Mouse (Mus musculus) heart, embryonic 16.5 days (tissue): Measurements from ENCODE around the gene Trim3. TPM values are rescaled to one million over a fixed set of nuclear protein-coding genes. Genes with fewer than 3 reads are reported as not detected.

Source experiments
- ATAC-seq: fragments of 200-750 bp; cut with Nextera tagmentation; replicated peaks from 2 replicates; pipeline ENCODE4 v1.8.0; 2017; ENCODE audit warnings: moderate number of reproducible peaks; ENCODE audit not compliant: insufficient read depth, low FRiP score; ENCODE audit errors: extremely low read depth
- H3K27ac ChIP-seq: fragments of 300-500 bp; sonication (generic); 2 replicates; pipeline ENCODE4 v1.5.1; 2014; ENCODE audit warnings: mild to moderate bottlenecking, low read length, control low read depth, moderate library complexity
- H3K27me3 ChIP-seq: fragments of 300-500 bp; sonication (generic); 2 replicates; pipeline ENCODE4 v1.6.1; 2014; ENCODE audit warnings: low read length, mixed read lengths; ENCODE audit not compliant: control insufficient read depth, insufficient read depth
- H3K36me3 ChIP-seq: fragments of 300-500 bp; sonication (generic); 2 replicates; pipeline ENCODE4 v1.6.1; 2014; ENCODE audit not compliant: control insufficient read depth, insufficient read depth
- H3K4me1 ChIP-seq: fragments of 300-500 bp; sonication (generic); 2 replicates; pipeline ENCODE4 v1.6.1; 2014; ENCODE audit warnings: low read length, mixed read lengths; ENCODE audit not compliant: control insufficient read depth, insufficient read depth
- H3K4me2 ChIP-seq: fragments of 300-500 bp; sonication (generic); 2 replicates; pipeline ENCODE4 v1.6.1; 2014; ENCODE audit warnings: low read depth, mild to moderate bottlenecking, control low read depth, low read length
- H3K4me3 ChIP-seq: fragments of 300-500 bp; sonication (generic); 2 replicates; pipeline ENCODE4 v1.5.1; 2014; ENCODE audit warnings: mild to moderate bottlenecking, control low read depth, low read length
- H3K9ac ChIP-seq: fragments of 300-500 bp; sonication (generic); 2 replicates; pipeline ENCODE4 v1.6.1; 2014; ENCODE audit warnings: low read length, control low read depth
- H3K9me3 ChIP-seq: fragments of 300-500 bp; sonication (generic); replicated peaks from 2 replicates; pipeline ENCODE4 v1.6.1; 2016; ENCODE audit warnings: low read length; ENCODE audit not compliant: control insufficient read depth
- WGBS: fragments of 180-500 bp; shearing (Covaris S2); extraction: QIAGEN DNeasy Blood & Tissue Kit; methylation state at CpG from one replicate; pipeline ENCODE4 v1.1.7; 2014; 5-methylcytosine and 5-hydroxymethylcytosine counted together
- polyA plus RNA-seq: library from polyadenylated mRNA; unstranded; fragments of >200 nt; fragmentation: Nextera tagmentation; extraction: Ambion mirVana; gene quantifications from 2 replicates; pipeline ENCODE4 v1.2.1, GENCODE M21; 2015

The Trim3 gene
- polyA plus RNA-seq, result 32.9 and 35.7 TPM in 2 replicates

DNA sequence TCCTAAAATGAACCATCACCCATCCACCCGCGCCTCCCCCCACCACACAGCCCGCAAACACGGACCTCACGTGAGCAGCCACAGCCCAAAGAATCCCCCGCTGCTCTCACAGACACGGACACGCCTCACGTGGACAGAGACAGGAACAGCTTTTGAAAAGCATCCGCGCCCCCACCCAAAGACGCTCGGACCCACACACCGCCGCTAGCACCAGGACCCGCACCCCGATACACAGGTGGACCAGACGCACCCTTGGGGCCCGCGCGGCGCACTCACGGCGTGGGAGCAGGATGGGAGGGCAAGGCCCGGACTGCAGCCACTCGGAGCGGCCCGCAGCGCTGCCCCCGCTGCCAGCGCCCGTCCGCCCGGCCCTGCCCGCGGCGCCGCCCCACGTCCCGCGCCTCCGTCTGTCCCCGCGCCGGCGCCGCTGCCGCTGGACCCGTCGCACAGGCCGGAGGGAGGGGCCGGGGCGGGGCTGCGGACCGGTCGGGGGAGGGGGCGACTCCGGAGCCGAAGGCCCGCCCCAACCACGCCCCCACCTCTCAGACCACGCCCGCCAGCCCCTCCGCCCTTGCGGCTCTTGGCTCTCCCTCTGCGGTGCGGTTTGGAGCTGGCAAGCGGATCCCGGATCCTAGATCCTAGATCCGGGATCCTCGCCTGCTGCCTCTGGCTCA is at the start of gene Trim3:
Gene Trim3, minus strand, starts transcription at position 445 of the 674 bp plus-strand sequence.
- Histone ChIP-seq H3K9me3 (no peaks in the 10 kb centered on the region), H3K4me3 (peak within 1 kb of the TSS; percentile 90), H3K4me1 (peaks cover 34% of the 10 kb centered on the region), H3K27me3 (no peaks in the 10 kb centered on the region), H3K9ac (peak within 1 kb of the TSS; percentile 95), H3K4me2 (peak within 1 kb of the TSS; percentile 93), H3K27ac (peak within 1 kb of the TSS; percentile 74), H3K36me3 (peaks cover 25% of the 10 kb centered on the region)
- WGBS, result under 1% methylated on average over 68 of the region's 71 CpGs
- ATAC-seq, result peak; percentile 93

GRCm38 (mm10) chr7:105650639-105651435 is 17.5 kb upstream of the Trim3 start, which contains the start of gene Dnhd1:
TSS of gene Dnhd1 (plus strand) at chr7:105650827.
- 2% methylated on average over 17 of the region's 17 CpGs for WGBS
- H3K27ac ChIP-seq, result peak within 1 kb of the TSS; percentile 60; the same call in 1 of the 2 replicates
- peak; percentile 95 for ATAC-seq
- no peaks in the 10 kb centered on the region for H3K27me3 ChIP-seq
- 0 out of 2 replicates have a peak, but pooled peaks cover 2% of the 10 kb centered on the region for H3K4me1 ChIP-seq
- peak within 1 kb of the TSS; percentile 96 for H3K4me2 ChIP-seq
- H3K9me3 ChIP-seq, result no peaks in the 10 kb centered on the region
- H3K4me3 ChIP-seq, result peak within 1 kb of the TSS; percentile 56
- H3K9ac ChIP-seq, result peak within 1 kb of the TSS; percentile 69
- no peaks in the 10 kb centered on the region for H3K36me3 ChIP-seq

DNA sequence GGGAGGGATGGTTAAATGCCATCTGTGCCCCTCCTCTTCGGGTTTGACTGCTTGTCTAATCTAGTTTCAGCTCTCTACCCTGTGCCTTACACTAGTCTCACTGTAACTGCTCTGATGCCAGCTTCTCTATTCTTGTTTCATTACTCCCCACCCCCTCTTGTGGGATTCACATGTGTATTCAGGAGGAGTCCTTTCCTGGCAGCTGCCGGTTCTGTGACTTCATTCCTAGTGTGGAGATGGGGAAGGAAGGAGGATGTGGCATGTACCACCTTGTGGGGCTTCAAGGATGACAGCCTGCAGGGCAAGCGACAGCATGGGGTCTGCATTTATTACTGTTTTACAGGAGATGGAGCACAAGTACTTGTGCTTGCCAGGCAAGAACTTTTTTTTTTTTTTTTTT is 8.6 kb upstream of the Trim3 start:
- H3K27me3 ChIP-seq, result no peaks in the 10 kb centered on the region
- peak overlapping the region; percentile 1; the same call in 1 of the 2 replicates for H3K27ac ChIP-seq
- no peak for ATAC-seq
- peaks cover 19% of the 10 kb centered on the region for H3K36me3 ChIP-seq
- 61% methylated on average over 3 of the region's 3 CpGs for WGBS
- peak overlapping the region; percentile 98 for H3K4me2 ChIP-seq
- H3K9ac ChIP-seq, result no peak overlapping the region
- H3K4me1 ChIP-seq, result peaks cover 20% of the 10 kb centered on the region
- H3K4me3 ChIP-seq, result no peak overlapping the region
- no peaks in the 10 kb centered on the region for H3K9me3 ChIP-seq

DNA sequence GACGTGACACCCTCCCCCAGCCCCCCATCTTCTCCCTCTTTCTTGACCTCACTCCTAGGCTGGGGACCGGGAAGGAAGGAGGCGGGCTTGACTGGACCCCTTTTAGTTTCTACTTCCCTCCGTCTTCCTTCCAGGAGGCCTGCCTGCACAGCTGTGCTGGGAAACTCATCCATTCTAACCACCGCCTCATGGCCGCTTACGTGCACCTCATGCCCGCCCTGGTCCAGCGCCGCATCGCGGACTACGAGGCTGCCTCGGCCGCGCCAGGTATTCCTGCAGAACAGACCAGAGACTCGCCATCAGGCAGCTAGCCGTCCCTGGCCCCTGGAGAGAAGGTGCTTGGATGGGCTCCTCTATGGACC is 7.5 kb upstream of the Trim3 start:
- ATAC-seq, result peak; percentile 19
- Histone ChIP-seq H3K27me3 (no peaks in the 10 kb centered on the region), H3K27ac (peak overlapping the region; percentile 94), H3K36me3 (peaks cover 29% of the 10 kb centered on the region), H3K4me3 (peak overlapping the region; percentile 81), H3K4me2 (peak overlapping the region; percentile 98), H3K9me3 (no peaks in the 10 kb centered on the region), H3K4me1 (peaks cover 20% of the 10 kb centered on the region), H3K9ac (peak overlapping the region; percentile 91)
- 0% methylated on average over 18 of the region's 18 CpGs for WGBS

DNA sequence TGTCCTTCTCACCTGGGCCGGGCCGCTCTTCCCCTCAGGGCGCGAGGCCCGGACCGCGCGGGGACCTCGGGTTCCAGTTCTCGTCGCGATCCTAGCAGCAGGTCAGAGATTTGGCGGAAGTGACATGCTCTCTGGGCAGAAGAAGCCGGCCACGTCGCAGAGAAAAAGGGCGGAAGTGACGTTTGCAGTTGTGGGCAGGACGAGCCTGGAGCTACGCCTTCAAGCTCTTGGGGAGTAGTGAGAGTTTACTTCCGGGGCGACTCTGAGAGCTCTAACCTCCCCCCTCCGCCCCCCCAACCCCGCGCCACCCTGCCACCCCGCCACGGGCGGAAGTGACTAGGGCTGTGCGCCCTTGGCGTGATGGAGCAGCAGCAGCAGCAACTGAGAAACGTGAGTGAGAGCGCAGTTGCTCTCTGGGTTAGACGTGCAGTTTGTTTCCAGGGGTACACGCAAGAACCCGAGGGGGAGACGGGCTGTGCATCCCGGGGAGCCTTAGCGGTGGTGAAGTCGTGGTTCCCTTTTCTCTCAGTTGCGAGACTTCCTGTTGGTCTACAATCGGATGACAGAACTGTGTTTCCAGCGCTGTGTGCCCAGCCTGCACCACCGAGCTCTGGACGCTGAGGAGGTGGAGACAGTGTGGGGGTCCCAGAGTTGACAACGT is 7.0 kb upstream of the Trim3 start, which contains the start of the genes Arfip2 and Gm45799:
Gene Arfip2, minus strand, starts transcription at position 184 of the 661 bp plus-strand sequence.
Gene Gm45799, plus strand, starts transcription at position 320 of the 661 bp plus-strand sequence.
- Histone ChIP-seq H3K9me3 (no peaks in the 10 kb centered on the region), H3K36me3 (peaks cover 33% of the 10 kb centered on the region), H3K9ac (peak within 1 kb of the TSS; percentile 91), H3K4me1 (peaks cover 20% of the 10 kb centered on the region), H3K27me3 (no peaks in the 10 kb centered on the region), H3K4me2 (peak within 1 kb of the TSS; percentile 98), H3K4me3 (peak within 1 kb of the TSS; percentile 81), H3K27ac (peak within 1 kb of the TSS; percentile 94)
- WGBS, result under 1% methylated on average over 45 of the region's 45 CpGs
- ATAC-seq, result peak; percentile 96

GRCm38 (mm10) chr7:105639756-105640155 is 6.4 kb upstream of the Trim3 start, which contains the start of gene Timm10b:
TSS of gene Timm10b (plus strand) at chr7:105640056.
- Histone ChIP-seq H3K9ac (peak within 1 kb of the TSS; percentile 91), H3K4me1 (peaks cover 20% of the 10 kb centered on the region), H3K4me3 (peak within 1 kb of the TSS; percentile 81), H3K9me3 (no peaks in the 10 kb centered on the region), H3K36me3 (peaks cover 33% of the 10 kb centered on the region), H3K4me2 (peak within 1 kb of the TSS; percentile 98), H3K27ac (peak within 1 kb of the TSS; percentile 94), H3K27me3 (no peaks in the 10 kb centered on the region)
- no peak for ATAC-seq
- 0% methylated on average over 2 of the region's 2 CpGs for WGBS

DNA sequence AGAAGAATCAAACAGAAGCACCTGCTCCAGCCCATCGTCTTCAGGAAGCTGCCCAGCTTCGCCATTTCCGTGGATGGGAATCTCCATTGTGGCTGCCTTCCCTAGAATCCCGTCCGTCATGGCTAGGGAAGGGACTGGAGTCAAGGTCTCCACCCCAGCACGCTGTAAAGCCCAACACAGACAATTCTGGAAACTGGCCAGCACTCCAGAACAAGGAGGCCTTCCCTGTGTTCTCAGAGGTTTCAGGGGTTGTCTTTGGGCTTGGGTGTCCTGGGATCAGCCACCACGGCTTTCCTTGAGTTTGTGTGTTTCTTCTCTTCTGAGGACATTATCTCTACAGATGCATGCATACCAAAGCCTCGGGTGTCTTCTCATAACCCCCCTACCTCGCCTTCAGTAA is 5.9 kb upstream of the Trim3 start:
- Histone ChIP-seq H3K9me3 (no peaks in the 10 kb centered on the region), H3K27me3 (no peaks in the 10 kb centered on the region), H3K4me3 (peak overlapping the region; percentile 81), H3K4me2 (peak overlapping the region; percentile 98), H3K9ac (peak overlapping the region; percentile 91), H3K27ac (peak overlapping the region; percentile 70), H3K36me3 (peaks cover 33% of the 10 kb centered on the region), H3K4me1 (peaks cover 23% of the 10 kb centered on the region)
- 47% methylated on average over 9 of the region's 9 CpGs for WGBS
- no peak for ATAC-seq

- 90% methylated on average over 6 of the region's 6 CpGs for WGBS
- peaks cover 28% of the 10 kb centered on the region for H3K4me1 ChIP-seq
- H3K27me3 ChIP-seq, result no peaks in the 10 kb centered on the region
- peaks cover 31% of the 10 kb centered on the region for H3K36me3 ChIP-seq
- no peak overlapping the region for H3K4me3 ChIP-seq
- no peak for ATAC-seq
- H3K27ac ChIP-seq, result no peak overlapping the region
- no peaks in the 10 kb centered on the region for H3K9me3 ChIP-seq
- peak overlapping the region; percentile 98 for H3K4me2 ChIP-seq
- H3K9ac ChIP-seq, result no peak overlapping the region
Measured at GRCm38 (mm10) chr7:105638776-105639175, 5.4 kb upstream of the Trim3 start.
